Mouse (Mus musculus): ENCODE data around the gene Htr7. TPM values are rescaled to one million over a fixed set of nuclear protein-coding genes. Genes with fewer than 3 reads are reported as not detected.

Htr7 gene
- 0.23 and 0.54 TPM in 2 replicates for polyA plus RNA-seq (2012; rRNA removed)

DNA sequence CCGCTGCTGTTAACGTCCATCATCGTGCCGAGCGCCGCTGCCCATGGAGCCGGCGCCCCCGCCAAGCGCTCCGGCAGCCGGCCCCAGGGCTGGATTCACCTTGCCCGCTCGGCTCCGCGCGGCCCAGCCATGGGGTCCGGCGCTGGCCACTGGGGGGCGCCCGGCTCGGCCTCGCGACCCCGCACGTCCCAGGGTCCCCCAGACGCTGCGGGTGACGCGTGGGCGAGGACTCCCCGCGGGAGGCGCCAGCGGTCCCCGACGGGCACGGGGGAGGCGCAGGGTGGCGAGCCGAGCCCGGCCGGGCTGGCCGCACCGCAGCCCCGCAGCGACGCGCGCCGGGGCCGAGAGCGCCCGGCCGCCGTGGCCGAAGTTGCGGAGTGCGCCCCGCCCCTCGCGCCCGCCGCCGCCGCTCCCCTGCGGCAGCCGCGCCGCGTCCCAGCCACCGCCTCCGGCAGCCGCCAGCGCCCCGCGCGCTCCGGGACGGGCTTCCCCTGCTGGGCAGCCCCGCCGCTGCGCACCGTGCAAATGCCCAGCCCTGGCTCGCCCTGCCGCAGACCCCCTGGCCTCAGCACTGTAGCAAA lies at the start of gene Htr7:
Gene Htr7, minus strand, starts transcription at position 277 of the 581 bp plus-strand sequence.

DNA sequence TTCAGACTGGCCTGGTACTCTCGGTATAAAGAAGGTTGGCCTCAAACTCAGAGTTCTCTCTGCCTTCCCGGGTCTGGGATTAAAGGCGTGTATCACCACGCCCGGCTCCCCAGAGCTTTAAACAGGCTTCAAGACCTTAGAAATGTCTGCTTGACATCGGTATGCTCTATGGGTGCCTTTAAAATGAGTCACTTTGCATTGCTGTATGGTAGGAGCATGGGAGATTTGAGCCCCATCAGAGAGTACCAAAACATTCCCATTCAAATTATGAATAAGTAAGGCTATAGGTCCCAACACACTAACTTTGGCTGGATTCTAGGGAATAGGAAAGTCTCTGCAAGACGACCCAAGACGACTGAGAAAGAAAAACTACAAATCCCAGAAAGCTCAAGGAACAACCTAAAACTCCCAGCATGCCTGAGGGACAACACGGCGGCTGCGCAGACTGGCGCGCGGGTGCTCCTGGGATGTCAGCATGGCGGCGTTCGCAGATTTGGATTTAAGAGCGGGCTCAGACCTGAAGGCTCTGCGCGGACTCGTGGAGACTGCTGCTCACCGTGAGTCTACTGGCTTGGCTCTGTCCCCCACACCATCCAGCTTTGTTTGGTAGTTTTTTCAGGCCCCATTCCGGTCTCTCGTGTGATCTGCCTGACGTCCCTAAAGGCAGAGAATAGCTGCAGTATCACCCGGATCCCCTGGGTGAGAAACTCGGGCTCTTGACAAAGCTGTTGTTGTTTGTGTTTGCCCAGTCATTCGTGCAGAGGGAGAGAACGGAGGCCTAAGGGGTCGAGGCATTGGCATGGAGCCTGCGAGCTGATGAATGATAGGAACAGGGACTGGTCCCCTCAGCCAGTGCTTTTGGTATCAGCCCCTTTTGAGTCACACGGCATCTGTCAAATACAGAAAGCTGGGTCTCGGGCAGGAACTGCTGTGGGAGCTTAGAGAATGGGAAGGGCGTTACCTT lies 26.2 kb upstream of the Htr7 start, which contains the start of gene Rpp30:
Gene Rpp30, plus strand, starts transcription at position 455 of the 964 bp plus-strand sequence.

Other genes with a start within 250 kb of the Htr7 start
- gene Rpp30, start 26.2 kb upstream of the Htr7 start, polyA plus RNA-seq (2012; rRNA removed) = 0.61 and 0.71 TPM in 2 replicates
- gene Ankrd1, start 62.6 kb upstream of the Htr7 start, polyA plus RNA-seq (2012; rRNA removed) = 0.21 and 0.32 TPM in 2 replicates

All from colon, adult 2 months (tissue).